Mouse (Mus musculus) hematopoietic stem cell, adult 5-6 weeks (primary cell): ENCODE results near the gene Nrip1. TPM values are rescaled to one million over a fixed set of nuclear protein-coding genes. Genes with fewer than 3 reads are reported as not detected.

Source experiments
- ATAC-seq, 2 experiments: fragments of 125-278 bp in 1 of 2; replicated peaks in 1 of 2; 2 replicates each; pipeline ENCODE4 v1.8.0; 2016 to 2017; ENCODE audit warnings: inconsistent platforms in 2 of 2, mild to moderate bottlenecking in 2 of 2, moderate number of reproducible peaks in 2 of 2, low read depth in 1 of 2, moderate TSS enrichment in 1 of 2; ENCODE audit not compliant: low FRiP score in 2 of 2, poor library complexity in 2 of 2, severe bottlenecking in 2 of 2, insufficient read depth in 1 of 2, low TSS enrichment in 1 of 2
- total RNA-seq: library from RNA; stranded (forward); fragments of 172-1452, 232-1000 nt; gene quantifications from 2 replicates; pipeline ENCODE4 v1.2.3, GENCODE M21; 2017

Nrip1 gene
- 58.3 and 66.5 TPM in 2 replicates for total RNA-seq

GRCm38 (mm10) chr16:76373671-76374091, at the start of gene Nrip1:
Nrip1 (minus strand) TSS chr16:76373827.
- peak; percentile 50 to 59 for ATAC-seq

- ATAC-seq, result peak in 1 of 2 experiments; percentile 37; a peak in 2 of 4 replicates
These were observed 48.9 kb upstream of the Nrip1 start for GRCm38 (mm10) chr16:76422531-76422930.

GRCm38 (mm10) chr16:76419849-76420248, 46.2 kb upstream of the Nrip1 start:
- no peak for ATAC-seq

- no peak for ATAC-seq
These were observed 42.9 kb upstream of the Nrip1 start for GRCm38 (mm10) chr16:76416477-76416876.

GRCm38 (mm10) chr16:76416060-76416438, 42.4 kb upstream of the Nrip1 start:
- ATAC-seq, result no peak

DNA sequence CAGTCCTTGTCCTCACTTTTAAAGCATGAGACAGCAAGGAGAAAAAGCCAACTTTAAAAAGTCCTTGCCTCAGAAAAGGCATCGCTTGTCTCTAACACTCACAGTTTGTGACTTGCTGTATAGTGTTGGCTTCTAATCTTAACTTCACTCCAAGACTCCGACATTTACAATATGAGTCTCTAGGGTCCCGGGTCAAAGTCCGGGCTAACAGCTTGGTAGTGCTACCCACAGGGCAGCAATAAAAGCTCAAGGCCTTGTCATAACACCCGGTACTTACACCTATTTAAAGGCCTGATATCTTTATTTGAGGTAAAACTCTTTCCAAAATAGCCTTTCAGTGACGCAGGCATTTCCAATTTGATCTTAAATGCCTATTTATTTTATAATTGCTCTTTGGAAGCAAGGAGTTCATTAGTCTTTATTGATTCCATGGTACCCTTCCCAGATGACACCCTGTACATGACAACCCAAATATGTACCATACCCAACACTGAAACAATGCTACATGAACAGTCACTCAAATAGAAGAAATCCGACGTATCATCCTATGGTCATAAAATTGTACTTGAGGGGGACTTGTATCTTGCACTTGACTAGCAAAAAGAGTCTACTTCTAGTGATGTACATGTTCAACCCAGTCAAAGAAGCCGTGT, 41.9 kb upstream of the Nrip1 start:
- no peak for ATAC-seq

GRCm38 (mm10) chr16:76414528-76414927, 40.9 kb upstream of the Nrip1 start:
- ATAC-seq, result no peak

DNA sequence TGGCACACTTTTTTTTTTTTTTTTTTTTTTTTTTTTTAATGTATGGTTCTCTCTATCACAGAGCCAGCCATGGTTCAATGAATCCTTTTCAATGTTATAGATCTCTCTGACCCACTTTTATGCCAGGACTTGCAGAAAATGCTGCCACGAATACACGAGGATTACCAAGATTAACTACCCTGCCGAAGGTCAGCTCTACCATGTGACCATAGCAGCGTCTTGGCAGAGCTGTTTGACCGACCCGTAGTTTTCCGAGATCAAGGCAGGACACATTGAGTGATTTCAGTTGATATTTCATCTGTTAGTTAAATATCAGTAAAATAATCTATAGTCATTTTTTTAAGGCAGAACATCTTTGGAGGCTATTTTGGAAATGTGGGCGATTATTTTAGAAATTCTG, 40.0 kb upstream of the Nrip1 start:
- ATAC-seq, result no peak

- ATAC-seq, result no peak
These were observed 35.7 kb upstream of the Nrip1 start for GRCm38 (mm10) chr16:76409355-76409722.

- no peak for ATAC-seq
These were observed 35.2 kb upstream of the Nrip1 start for GRCm38 (mm10) chr16:76408696-76409354.

- no peak for ATAC-seq
These were observed 34.6 kb upstream of the Nrip1 start for GRCm38 (mm10) chr16:76408241-76408640.

DNA sequence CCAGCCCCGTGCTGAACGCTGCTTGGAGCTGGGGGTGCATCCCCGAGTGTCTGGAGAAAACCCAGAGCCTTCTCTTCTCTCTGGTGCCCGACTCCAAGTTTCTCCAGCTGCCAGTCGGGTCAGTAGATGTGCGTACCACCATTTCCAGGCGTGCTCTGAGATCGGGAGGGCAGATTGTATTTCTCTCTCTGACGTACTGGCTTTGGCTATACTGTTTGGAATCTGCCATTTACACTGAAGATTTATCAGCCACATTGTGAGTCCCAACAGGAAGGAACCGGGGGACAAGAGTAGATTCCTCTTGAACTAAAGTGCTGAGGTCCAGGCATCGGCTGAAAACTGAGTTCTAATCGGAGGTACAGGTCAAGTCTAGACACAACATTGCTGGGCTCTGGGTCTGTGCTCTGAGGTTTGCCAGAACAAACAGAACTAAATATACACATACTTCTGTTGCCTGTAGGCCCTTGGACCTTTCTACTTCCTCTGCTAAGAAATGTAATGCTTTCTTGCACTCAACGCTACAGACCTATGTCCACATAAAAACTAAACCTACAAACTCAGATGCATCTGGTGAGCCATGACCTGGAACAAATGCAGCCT, 33.8 kb upstream of the Nrip1 start:
- ATAC-seq, result no peak

- ATAC-seq, result peak in 1 of 2 experiments; percentile 39; a peak in 1 of 4 replicates
These were observed 33.3 kb upstream of the Nrip1 start for GRCm38 (mm10) chr16:76406897-76407296.

DNA sequence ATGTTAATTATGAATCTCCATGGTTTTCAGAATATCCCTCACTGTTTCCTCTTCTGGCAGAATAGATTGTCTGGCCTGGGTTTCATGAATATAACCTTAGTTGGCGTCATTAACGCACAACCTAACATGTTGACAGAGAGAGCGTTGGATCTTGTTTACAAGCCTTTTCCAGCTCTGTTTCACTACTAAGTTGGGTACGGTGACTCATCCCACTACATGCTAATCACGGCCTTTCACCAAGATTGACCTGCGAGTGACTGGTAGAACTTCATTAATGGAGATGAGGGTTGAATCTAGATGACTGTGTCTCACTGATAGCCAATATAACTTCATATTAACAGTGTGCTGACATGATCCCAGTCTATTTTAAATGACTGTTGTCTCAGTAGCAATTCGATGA, 32.7 kb upstream of the Nrip1 start:
- ATAC-seq, result no peak

- peak in 1 of 2 experiments; percentile 42; a peak in 2 of 4 replicates for ATAC-seq
These were observed 29.7 kb upstream of the Nrip1 start for GRCm38 (mm10) chr16:76403305-76403704.

DNA sequence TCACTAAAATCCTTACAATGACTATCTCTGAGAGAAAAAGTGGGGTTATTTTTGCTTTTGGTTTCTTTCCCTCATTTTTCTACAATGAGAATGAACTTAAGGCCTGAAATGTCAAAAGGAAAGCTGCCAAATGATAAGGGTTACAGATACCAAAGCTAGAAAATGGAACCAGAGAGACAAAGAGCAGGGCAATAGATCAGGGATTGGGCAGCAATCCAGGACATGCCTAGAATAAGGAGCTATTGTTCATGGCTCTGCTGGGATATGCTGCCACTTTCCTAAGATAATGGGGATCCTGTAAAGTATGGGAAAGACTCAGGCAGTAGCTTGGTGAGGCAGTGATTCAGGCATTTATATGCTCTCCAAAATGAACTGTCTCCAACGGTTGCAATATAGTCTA, 22.9 kb upstream of the Nrip1 start:
- ATAC-seq, result no peak

- no peak for ATAC-seq
These were observed 19.6 kb upstream of the Nrip1 start for GRCm38 (mm10) chr16:76393267-76393666.

- no peak for ATAC-seq
These were observed 12.9 kb upstream of the Nrip1 start for GRCm38 (mm10) chr16:76386496-76386895.

- no peak for ATAC-seq
These were observed 12.4 kb upstream of the Nrip1 start for GRCm38 (mm10) chr16:76386071-76386470.
